Mouse (Mus musculus): ENCODE measurements around the gene Hist1h2bn. TPM values are rescaled to one million over a fixed set of nuclear protein-coding genes. Genes with fewer than 3 reads are reported as not detected.

The Hist1h2bn gene
- total RNA-seq, 2 experiments from 2014 or later: 34.2 to 84.3 TPM

Small RNAs within 50 kb of the gene (microRNA-seq; reads per million reads assigned to microRNA genes)
- gene Gm44346 (0 reads per million in 2 experiments), gene Gm44357 (0 reads per million in 2 experiments), gene Gm44367 (0 reads per million in 2 experiments), gene Gm44454 (0 reads per million in 2 experiments)

Other genes starting within 250 kb of the Hist1h2bn start
- gene Zkscan8, start 223.0 kb upstream of the Hist1h2bn start, total RNA-seq (2021): 10 to 100 TPM; 11.7 to 12.3 TPM
- gene Olfr1366, start 211.3 kb upstream of the Hist1h2bn start, total RNA-seq (2021): not detected
- gene Olfr1535, start 194.2 kb upstream of the Hist1h2bn start, total RNA-seq (2021): not detected
- not detected for gene Olfr1364, start 172.4 kb upstream of the Hist1h2bn start, total RNA-seq (2021)
- gene Olfr1362, start 140.1 kb upstream of the Hist1h2bn start, total RNA-seq (2021): not detected
- not detected for gene Olfr11, start 111.6 kb upstream of the Hist1h2bn start, total RNA-seq (2021)
- gene Olfr1361, start 90.7 kb upstream of the Hist1h2bn start, total RNA-seq (2021): not detected
- gene Olfr1360, start 76.7 kb upstream of the Hist1h2bn start, total RNA-seq (2021): not detected
- gene Olfr1359, start 56.0 kb upstream of the Hist1h2bn start, total RNA-seq (2021): not detected
- 100 to 1,000 TPM in 1 of 2 experiments, 10 to 100 TPM in 1; 66.3 to 130 TPM for gene Hist1h2bl, start 38.0 kb upstream of the Hist1h2bn start, total RNA-seq (2021)
- gene Hist1h2ai, start 37.7 kb upstream of the Hist1h2bn start, total RNA-seq (2021): 100 to 1,000 TPM in 1 of 2 experiments, 10 to 100 TPM in 1; 51.5 to 150 TPM
- gene Hist1h3h, start 36.5 kb upstream of the Hist1h2bn start, total RNA-seq (2021): 100 to 1,000 TPM in 1 of 2 experiments, 10 to 100 TPM in 1; 82.7 to 215 TPM
- 10 to 100 TPM; 21.5 to 40.5 TPM for gene Hist1h2bm, start 32.1 kb upstream of the Hist1h2bn start, total RNA-seq (2021)
- gene Hist1h4j, start 19.1 kb upstream of the Hist1h2bn start, total RNA-seq (2021): 10 to 100 TPM; 13.0 to 25.4 TPM
- gene Hist1h4k, start 3.6 kb upstream of the Hist1h2bn start, total RNA-seq (2021): 100 to 1,000 TPM; 128 to 321 TPM
- 10 to 100 TPM; 16.6 to 53.8 TPM for gene Hist1h2ak, start 296 bp upstream of the Hist1h2bn start, total RNA-seq (2021)
- 10 to 100 TPM; 33.7 to 72.0 TPM for gene Hist1h1b, start 26.5 kb downstream of the Hist1h2bn start, total RNA-seq (2021)
- gene Hist1h3i, start 29.2 kb downstream of the Hist1h2bn start, total RNA-seq (2021): 100 to 1,000 TPM in 1 of 2 experiments, 10 to 100 TPM in 1; 74.9 to 156 TPM
- 10 to 100 TPM; 10.5 to 19.2 TPM for gene Hist1h2an, start 33.1 kb downstream of the Hist1h2bn start, total RNA-seq (2021)
- 10 to 100 TPM; 19.6 to 53.2 TPM for gene Hist1h2bp, start 33.3 kb downstream of the Hist1h2bn start, total RNA-seq (2021)
- 100 to 1,000 TPM in 1 of 2 experiments, 10 to 100 TPM in 1; 53.2 to 110 TPM for gene Hist1h2bq, start 56.1 kb downstream of the Hist1h2bn start, total RNA-seq (2021)
- not detected for gene Hist1h2ao, start 56.3 kb downstream of the Hist1h2bn start, total RNA-seq (2021)
- 100 to 1,000 TPM; 163 to 280 TPM for gene Hist1h4m, start 57.6 kb downstream of the Hist1h2bn start, total RNA-seq (2021)
- 10 to 100 TPM in 1 of 2 experiments, 1 to 10 TPM in 1; 9.1 to 16.3 TPM for gene Hist1h4n, start 78.1 kb downstream of the Hist1h2bn start, total RNA-seq (2021)
- 100 to 1,000 TPM in 1 of 2 experiments, 10 to 100 TPM in 1; 85.4 to 183 TPM for gene Hist1h2ap, start 79.4 kb downstream of the Hist1h2bn start, total RNA-seq (2021)
- 100 to 1,000 TPM in 1 of 2 experiments, 10 to 100 TPM in 1; 52.5 to 108 TPM for gene Hist1h2br, start 79.6 kb downstream of the Hist1h2bn start, total RNA-seq (2021)
- gene Zfp184, start 191.0 kb downstream of the Hist1h2bn start, total RNA-seq (2021): under 1 TPM; 0.62 to 0.90 TPM
- gene Pom121l2, start 227.1 kb downstream of the Hist1h2bn start, total RNA-seq (2021): not detected